ENCODE assay signal across 21 mouse cellular contexts in genomic region chr19:57248781-57249180, GRCm38 (mm10).
"Had no signal": no experiment of that assay in that cellular context is flagged by ENCODE, and none has a peak within 500 bp of the region (broad histone marks: within the 10 kb centered on the region; RNA-seq: fewer than 3 reads in every experiment).

No protein-coding gene starts in this region.

- H3K4me2 ChIP-seq: intestine, embryonic 15.5 days; kidney, embryonic 15.5 days; limb, embryonic 12.5 days; limb, embryonic 15.5 days; liver, embryonic 11.5 days; midbrain, embryonic 13.5 days had no signal

- H3K27ac ChIP-seq: intestine, embryonic 15.5 days; kidney, embryonic 15.5 days; left cerebral cortex, adult 2 months; limb, embryonic 12.5 days; limb, embryonic 15.5 days; liver, embryonic 14.5 days; macrophage; midbrain, embryonic 13.5 days; stomach, postnatal 0 days had no signal

- H3K27me3 ChIP-seq: intestine, embryonic 15.5 days; kidney, embryonic 15.5 days; limb, embryonic 12.5 days; limb, embryonic 15.5 days; midbrain, embryonic 13.5 days had no signal

- DNase-seq: kidney, adult 11 months; kidney, adult 8-10 months; kidney, postnatal 10 days; kidney, postnatal 36 days; layer of hippocampus, postnatal 36 days; liver, postnatal 0 days; right cerebral cortex, postnatal 4 days; thymus, adult 2 months; thymus, postnatal 14 days; thymus, postnatal 4 days had no signal

- H3K4me3 ChIP-seq: intestine, embryonic 15.5 days; kidney, embryonic 15.5 days; left cerebral cortex, adult 2 months; limb, embryonic 12.5 days; limb, embryonic 15.5 days; midbrain, embryonic 13.5 days had no signal

- H3K4me1 ChIP-seq: intestine, embryonic 15.5 days; midbrain, embryonic 13.5 days had no signal

- H3K9me3 ChIP-seq: intestine, embryonic 15.5 days; kidney, embryonic 15.5 days; limb, embryonic 12.5 days; limb, embryonic 15.5 days; midbrain, embryonic 13.5 days had no signal

- H3K9ac ChIP-seq: intestine, embryonic 15.5 days; kidney, embryonic 15.5 days; limb, embryonic 12.5 days; limb, embryonic 15.5 days; liver, embryonic 14.5 days; liver, postnatal 0 days; midbrain, embryonic 13.5 days had no signal

- H3K36me3 ChIP-seq: intestine, embryonic 15.5 days; kidney, embryonic 15.5 days; limb, embryonic 12.5 days; limb, embryonic 15.5 days; midbrain, embryonic 13.5 days had no signal

- ATAC-seq: intestine, embryonic 15.5 days; liver, postnatal 0 days; midbrain, embryonic 13.5 days; midbrain, embryonic 16.5 days had no signal
